Mouse (Mus musculus): ENCODE data around the gene Acin1. TPM values are rescaled to one million over a fixed set of nuclear protein-coding genes. Genes with fewer than 3 reads are reported as not detected.

Acin1 gene
- polyA plus RNA-seq, 1 experiment from 2014 or later = 130 TPM

GRCm38 (mm10) chr14:54610648-54611047 is 76.1 kb downstream of the Acin1 start:
- WGBS = 82% methylated on average over 6 of the region's 6 CpGs
- Histone ChIP-seq H3K36me3 (peaks cover 50% of the 10 kb centered on the region), H3K27ac (no peak overlapping the region), H3K4me3 (no peak overlapping the region), H3K4me1 (replicated peaks) (peaks cover 12% of the 10 kb centered on the region), H3K9me3 (no peaks in the 10 kb centered on the region), H3K27me3 (ENCODE audit: insufficient read depth, poor library complexity, severe bottlenecking) (no peaks in the 10 kb centered on the region)
- DNase-seq (ENCODE audit: low spot score) = no peak

- no peak overlapping the region for H3K4me3 ChIP-seq
- 78% methylated on average over 4 of the region's 4 CpGs for WGBS
- peaks cover 43% of the 10 kb centered on the region for H3K36me3 ChIP-seq
- DNase-seq (ENCODE audit: low spot score) = peak; percentile 30
- no peak overlapping the region for H3K27ac ChIP-seq
- H3K4me1 ChIP-seq (replicated peaks) = peaks cover 16% of the 10 kb centered on the region
- no peaks in the 10 kb centered on the region for H3K9me3 ChIP-seq
- H3K27me3 ChIP-seq (ENCODE audit: insufficient read depth, poor library complexity, severe bottlenecking) = no peaks in the 10 kb centered on the region
These were observed 76.8 kb downstream of the Acin1 start for GRCm38 (mm10) chr14:54609962-54610361.

- 72% methylated on average over 4 of the region's 4 CpGs for WGBS
- Histone ChIP-seq H3K4me1 (replicated peaks) (peaks cover 22% of the 10 kb centered on the region), H3K27me3 (ENCODE audit: insufficient read depth, poor library complexity, severe bottlenecking) (no peaks in the 10 kb centered on the region), H3K27ac (no peak overlapping the region), H3K9me3 (no peaks in the 10 kb centered on the region), H3K4me3 (no peak overlapping the region), H3K36me3 (peaks cover 36% of the 10 kb centered on the region)
- DNase-seq (ENCODE audit: low spot score) = no peak
These were observed 77.5 kb downstream of the Acin1 start for GRCm38 (mm10) chr14:54609245-54609644.

DNA sequence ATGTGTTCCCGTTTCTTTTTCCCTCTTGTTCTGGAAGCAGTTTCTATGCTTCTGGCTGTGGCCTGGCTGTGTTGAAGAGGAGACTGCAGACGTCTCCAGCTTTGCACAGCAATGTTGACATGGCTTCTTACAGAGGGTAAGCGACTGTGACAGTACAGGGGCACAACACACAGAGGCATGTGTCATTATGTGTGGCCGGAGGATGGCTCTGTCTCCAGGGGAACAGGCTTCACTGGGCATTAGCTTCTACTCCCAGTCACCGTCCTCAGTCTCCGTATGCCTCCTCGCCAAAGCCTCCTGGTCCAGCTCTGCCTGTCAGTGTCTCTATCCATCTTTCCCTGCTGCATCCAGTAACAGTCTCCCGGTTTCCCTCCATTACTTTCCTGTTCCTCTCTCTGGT is 79.5 kb downstream of the Acin1 start:
- DNase-seq (ENCODE audit: low spot score) = no peak
- no peaks in the 10 kb centered on the region for H3K27me3 ChIP-seq (ENCODE audit: insufficient read depth, poor library complexity, severe bottlenecking)
- peaks cover 18% of the 10 kb centered on the region for H3K36me3 ChIP-seq
- H3K27ac ChIP-seq = no peak overlapping the region
- WGBS = 52% methylated on average over 8 of the region's 8 CpGs
- peaks cover 34% of the 10 kb centered on the region for H3K4me1 ChIP-seq (replicated peaks)
- no peaks in the 10 kb centered on the region for H3K9me3 ChIP-seq
- H3K4me3 ChIP-seq = no peak overlapping the region

- WGBS = under 1% methylated on average over 39 of the region's 39 CpGs
- H3K27ac ChIP-seq = peak within 1 kb of the TSS; percentile 94
- H3K4me1 ChIP-seq (replicated peaks) = peaks cover 37% of the 10 kb centered on the region
These were observed 80.9 kb downstream of the Acin1 start, which contains the start of gene 4931414P19Rik for GRCm38 (mm10) chr14:54605752-54606321. TSS of gene 4931414P19Rik (minus strand) at chr14:54605993.

DNA sequence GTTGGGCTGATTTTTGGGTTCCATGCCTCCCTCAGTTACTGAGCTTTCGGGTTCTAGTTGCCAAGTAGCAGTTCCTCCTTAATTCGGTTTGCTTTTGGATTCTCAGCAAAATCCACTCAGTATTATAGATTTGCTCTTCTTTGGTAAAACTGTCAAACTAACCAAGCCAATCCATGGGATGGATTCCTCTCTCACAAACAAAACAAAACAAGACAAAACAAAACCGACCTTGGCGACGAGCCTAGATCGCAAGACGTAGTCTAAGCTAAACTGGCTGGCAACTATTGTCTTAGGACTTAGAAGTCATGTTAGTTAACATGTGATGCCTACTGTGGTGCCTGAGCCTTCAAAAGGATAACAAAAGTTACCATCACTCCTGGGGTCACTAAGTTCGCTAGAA is 83.0 kb downstream of the Acin1 start:
- Histone ChIP-seq H3K36me3 (peaks cover 8% of the 10 kb centered on the region), H3K4me3 (peak overlapping the region; percentile 59), H3K27ac (peak overlapping the region; percentile 94), H3K4me1 (replicated peaks) (peaks cover 37% of the 10 kb centered on the region), H3K9me3 (no peaks in the 10 kb centered on the region), H3K27me3 (ENCODE audit: insufficient read depth, poor library complexity, severe bottlenecking) (no peaks in the 10 kb centered on the region)
- DNase-seq (ENCODE audit: low spot score) = no peak
- WGBS = 85% methylated on average over 8 of the region's 8 CpGs

More at GRCm38 (mm10) chr14:54605752-54606321, 80.9 kb downstream of the Acin1 start, which contains the start of gene 4931414P19Rik:
- DNase-seq (ENCODE audit: low spot score) = peak; percentile 80
- no peaks in the 10 kb centered on the region for H3K9me3 ChIP-seq
- peaks cover 4% of the 10 kb centered on the region for H3K36me3 ChIP-seq
- H3K4me3 ChIP-seq = peak within 1 kb of the TSS; percentile 60
- no peaks in the 10 kb centered on the region for H3K27me3 ChIP-seq (ENCODE audit: insufficient read depth, poor library complexity, severe bottlenecking)

DNA sequence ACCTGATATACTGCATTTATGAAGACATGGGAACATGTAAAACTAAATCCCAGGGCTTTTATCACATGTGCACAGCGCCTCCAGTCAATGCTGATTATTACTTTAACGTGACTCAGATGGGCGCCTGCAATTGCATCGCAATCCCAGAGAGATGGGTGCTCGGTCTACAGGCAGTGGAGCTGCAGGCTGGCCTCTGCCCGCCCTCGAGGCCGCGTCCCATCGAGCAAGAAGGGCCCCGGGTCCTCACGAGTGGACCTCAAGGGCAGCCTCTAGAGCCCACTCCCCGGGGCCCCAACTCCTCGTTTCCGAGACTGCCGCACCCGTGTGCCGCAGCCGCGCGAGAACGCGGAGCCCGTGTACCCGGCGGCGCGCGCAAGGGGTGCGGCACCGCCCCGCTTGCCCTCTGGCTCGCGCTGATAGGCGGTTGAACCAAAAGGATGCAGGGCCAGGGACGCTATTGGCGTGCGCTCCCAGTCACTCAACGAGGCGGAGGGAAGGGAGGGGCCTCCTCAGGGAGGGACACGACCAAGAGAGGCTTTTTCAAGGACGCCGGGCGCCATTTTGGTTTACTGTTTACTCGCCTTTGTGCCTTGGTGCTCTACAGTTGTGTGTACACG is 83.6 kb downstream of the Acin1 start:
- Histone ChIP-seq H3K27ac (peak overlapping the region; percentile 94), H3K9me3 (no peaks in the 10 kb centered on the region), H3K4me3 (peak overlapping the region; percentile 59), H3K4me1 (replicated peaks) (peaks cover 37% of the 10 kb centered on the region), H3K36me3 (peaks cover 9% of the 10 kb centered on the region), H3K27me3 (ENCODE audit: insufficient read depth, poor library complexity, severe bottlenecking) (no peaks in the 10 kb centered on the region)
- DNase-seq (ENCODE audit: low spot score) = peak; percentile 97
- under 1% methylated on average over 46 of the region's 46 CpGs for WGBS

- Histone ChIP-seq H3K4me3 (peak overlapping the region; percentile 59), H3K4me1 (replicated peaks) (peaks cover 37% of the 10 kb centered on the region), H3K36me3 (peaks cover 9% of the 10 kb centered on the region), H3K27me3 (ENCODE audit: insufficient read depth, poor library complexity, severe bottlenecking) (no peaks in the 10 kb centered on the region), H3K9me3 (no peaks in the 10 kb centered on the region), H3K27ac (peak overlapping the region; percentile 94)
- WGBS = 47% methylated on average over 4 of the region's 4 CpGs
- DNase-seq (ENCODE audit: low spot score) = no peak
These were observed 84.1 kb downstream of the Acin1 start for GRCm38 (mm10) chr14:54602613-54603012.

DNA sequence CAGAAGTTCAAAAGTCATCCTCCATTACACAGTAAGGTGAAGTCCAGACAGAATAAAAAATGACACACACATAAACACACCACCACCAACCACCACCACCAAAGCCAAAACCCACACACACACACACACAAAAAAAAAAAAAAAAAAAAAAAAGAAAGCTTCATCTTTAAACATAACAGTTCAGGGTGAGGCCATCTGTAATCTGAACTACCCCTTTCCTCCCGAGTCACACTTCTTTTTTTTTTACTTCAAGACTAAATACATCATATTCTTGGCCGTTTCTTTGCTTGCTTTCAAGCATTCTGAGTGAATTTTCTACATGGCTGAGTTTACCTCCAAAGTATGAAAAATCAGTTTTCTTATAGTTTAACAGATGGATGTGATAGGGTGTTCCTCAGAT is 85.1 kb downstream of the Acin1 start:
- no peak for DNase-seq (ENCODE audit: low spot score)
- WGBS = 83% methylated on average over 2 of the region's 2 CpGs
- Histone ChIP-seq H3K27ac (no peak overlapping the region), H3K27me3 (ENCODE audit: insufficient read depth, poor library complexity, severe bottlenecking) (no peaks in the 10 kb centered on the region), H3K9me3 (no peaks in the 10 kb centered on the region), H3K36me3 (peaks cover 15% of the 10 kb centered on the region), H3K4me3 (no peak overlapping the region), H3K4me1 (replicated peaks) (peaks cover 32% of the 10 kb centered on the region)

DNA sequence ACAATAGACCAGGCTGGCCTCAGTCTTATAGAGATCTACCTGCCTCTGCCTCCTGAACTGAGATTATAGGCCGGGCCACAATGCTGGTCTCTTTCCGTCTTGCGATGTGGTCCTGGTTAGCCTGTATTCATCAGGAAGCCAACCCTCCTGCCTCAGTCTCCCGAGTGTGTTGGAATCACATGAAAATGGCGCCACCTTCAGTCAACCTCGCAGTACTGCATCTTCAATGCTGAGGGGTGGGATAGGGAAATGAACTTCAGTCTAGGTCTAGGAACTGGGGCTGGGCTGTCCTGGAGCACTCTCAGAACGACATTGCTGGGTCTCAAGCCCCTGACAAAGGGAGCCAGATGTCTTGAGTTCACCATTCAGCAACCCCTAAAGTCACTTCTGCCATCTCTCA is 89.6 kb downstream of the Acin1 start:
- DNase-seq (ENCODE audit: low spot score) = no peak
- H3K9me3 ChIP-seq = no peaks in the 10 kb centered on the region

DNA sequence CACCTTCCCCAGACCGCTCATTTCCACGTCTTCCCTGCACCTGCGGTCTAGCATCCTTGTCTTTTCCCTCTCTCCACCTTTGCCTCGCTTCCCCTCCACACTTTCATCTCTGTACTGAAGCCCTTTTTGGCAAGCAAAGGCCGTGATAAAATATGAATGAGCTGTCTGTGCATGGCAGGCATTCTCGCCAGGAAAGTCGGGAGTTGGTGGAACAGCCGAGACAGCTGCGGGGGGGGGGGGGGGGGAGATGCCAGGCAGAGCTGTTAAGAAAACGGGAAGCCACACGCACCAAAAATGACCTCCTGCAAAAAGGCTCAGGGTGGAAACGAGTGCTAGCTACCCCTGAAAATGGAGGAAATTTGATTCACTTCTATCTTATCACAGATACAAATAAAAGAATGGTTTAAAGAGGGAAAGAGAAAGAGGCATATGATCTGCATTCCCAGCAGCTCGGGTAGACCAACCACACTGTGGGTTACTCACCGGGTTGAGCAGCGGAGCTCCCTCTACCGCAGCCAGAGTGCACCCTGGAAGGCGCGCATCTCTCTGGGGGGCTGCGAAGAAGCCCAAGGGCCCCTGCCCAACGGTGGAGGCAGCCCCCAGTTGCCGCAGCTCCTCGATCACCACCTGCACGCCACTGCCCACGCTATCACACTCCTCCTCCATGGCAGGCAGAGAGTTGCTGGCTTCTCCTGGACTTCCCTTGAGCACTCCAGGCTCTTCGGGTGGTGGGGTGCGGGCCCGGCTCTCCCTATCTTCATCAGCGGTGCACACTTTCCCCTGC is 91.9 kb downstream of the Acin1 start:
- Histone ChIP-seq H3K4me1 (replicated peaks) (0 out of 2 replicates have a peak, but pooled peaks cover 5% of the 10 kb centered on the region), H3K27ac (peak overlapping the region; percentile 5; the same call in 1 of the 2 replicates), H3K9me3 (no peaks in the 10 kb centered on the region), H3K36me3 (peaks cover 48% of the 10 kb centered on the region), H3K27me3 (ENCODE audit: insufficient read depth, poor library complexity, severe bottlenecking) (no peaks in the 10 kb centered on the region), H3K4me3 (no peak overlapping the region)
- 68% methylated on average over 28 of the region's 28 CpGs for WGBS
- no peak for DNase-seq (ENCODE audit: low spot score)

More for the DNA sequence above, 89.6 kb downstream of the Acin1 start:
- Histone ChIP-seq H3K36me3 (peaks cover 40% of the 10 kb centered on the region), H3K4me1 (replicated peaks) (0 out of 2 replicates have a peak, but pooled peaks cover 6% of the 10 kb centered on the region), H3K27ac (no peak overlapping the region), H3K4me3 (no peak overlapping the region), H3K27me3 (ENCODE audit: insufficient read depth, poor library complexity, severe bottlenecking) (no peaks in the 10 kb centered on the region)
- 81% methylated on average over 7 of the region's 7 CpGs for WGBS

- H3K9me3 ChIP-seq = no peaks in the 10 kb centered on the region
- H3K36me3 ChIP-seq = peaks cover 44% of the 10 kb centered on the region
- no peak overlapping the region for H3K27ac ChIP-seq
- no peak for DNase-seq (ENCODE audit: low spot score)
- H3K4me3 ChIP-seq = no peak overlapping the region
- 0 out of 2 replicates have a peak, but pooled peaks cover 5% of the 10 kb centered on the region for H3K4me1 ChIP-seq (replicated peaks)
- WGBS = 87% methylated on average over 3 of the region's 3 CpGs
- no peaks in the 10 kb centered on the region for H3K27me3 ChIP-seq (ENCODE audit: insufficient read depth, poor library complexity, severe bottlenecking)
These were observed 92.7 kb downstream of the Acin1 start for GRCm38 (mm10) chr14:54594055-54594454.

Data from hindbrain, embryonic 10.5 days (tissue).